40 mouse cellular contexts compared by ENCODE assay signal in genomic region chr2:87520651-87521050, GRCm38 (mm10). TPM values are rescaled to one million over a fixed set of nuclear protein-coding genes. Genes with fewer than 3 reads are reported as not detected.
DNase-seq lines count a peak whose midpoint lies in the region; ATAC-seq lines count a peak whose summit lies in the region.
"Had no signal": no experiment of that assay in that cellular context is flagged by ENCODE, and none has a peak within 500 bp of the region (broad histone marks: within the 10 kb centered on the region; RNA-seq: fewer than 3 reads in every experiment).

No protein-coding gene starts in this region.

- H3K4me3 ChIP-seq in heart, embryonic 12.5 days: no peak overlapping the region
- H3K4me3 ChIP-seq: embryonic facial prominence, embryonic 13.5 days; forebrain, embryonic 10.5 days; forebrain, embryonic 15.5 days; hindbrain, embryonic 10.5 days; hindbrain, embryonic 15.5 days; left cerebral cortex, adult 2 months; midbrain, embryonic 13.5 days had no signal

- peak; percentile 51 to 65 for DNase-seq in heart, adult 18-20 months
- DNase-seq in kidney, adult 9 months: peak; percentile 41
- DNase-seq in kidney, adult 18-20 months: no peak
- peak; percentile 44 to 58 for DNase-seq in heart, postnatal 14 days
- DNase-seq in yolk sac, embryonic 10.5 days (ENCODE audit: low spot score): no peak
- DNase-seq: B cell, adult 2 months; cerebellum, adult 9-10 months; gastrocnemius, postnatal 36 days; kidney, postnatal 14 days; lung, adult 2 months; lung, postnatal 10 days; thymus, postnatal 4 days had no signal

- no peaks in the 10 kb centered on the region; the same call in 1 of the 2 replicates for H3K9me3 ChIP-seq in heart, embryonic 12.5 days (replicated peaks)
- H3K9me3 ChIP-seq: embryonic facial prominence, embryonic 13.5 days; forebrain, embryonic 15.5 days; hindbrain, embryonic 10.5 days; hindbrain, embryonic 15.5 days; midbrain, embryonic 13.5 days had no signal

- intact Hi-C loops in heart, postnatal 14 days (cut with DNase I): no loop called here

- no peak overlapping the region for H3K4me2 ChIP-seq in heart, embryonic 12.5 days
- H3K4me2 ChIP-seq: embryonic facial prominence, embryonic 13.5 days; forebrain, embryonic 15.5 days; hindbrain, embryonic 15.5 days; midbrain, embryonic 13.5 days had no signal

- H3K4me1 ChIP-seq in heart, embryonic 12.5 days (replicated peaks): no peaks in the 10 kb centered on the region
- H3K4me1 ChIP-seq: embryonic facial prominence, embryonic 13.5 days; forebrain, embryonic 10.5 days; forebrain, embryonic 15.5 days; hindbrain, embryonic 10.5 days; hindbrain, embryonic 15.5 days; midbrain, embryonic 13.5 days had no signal

- no peaks in the 10 kb centered on the region for H3K36me3 ChIP-seq in heart, embryonic 12.5 days
- H3K36me3 ChIP-seq: embryonic facial prominence, embryonic 13.5 days; forebrain, embryonic 10.5 days; forebrain, embryonic 15.5 days; hindbrain, embryonic 10.5 days; hindbrain, embryonic 15.5 days; midbrain, embryonic 13.5 days had no signal

- no peak overlapping the region for H3K27ac ChIP-seq in heart, embryonic 12.5 days (ENCODE audit: poor library complexity, severe bottlenecking)
- H3K27ac ChIP-seq: embryonic facial prominence, embryonic 13.5 days; forebrain, embryonic 10.5 days; forebrain, embryonic 15.5 days; hindbrain, embryonic 10.5 days; hindbrain, embryonic 15.5 days; left cerebral cortex, adult 2 months; liver, embryonic 14.5 days; macrophage; midbrain, embryonic 13.5 days had no signal

- WGBS in heart, embryonic 12.5 days: 80% methylated on average over 4 of the region's 4 CpGs

- H3K9ac ChIP-seq in heart, embryonic 12.5 days: no peak overlapping the region
- H3K9ac ChIP-seq: embryonic facial prominence, embryonic 13.5 days; forebrain, embryonic 15.5 days; hindbrain, embryonic 15.5 days; liver, embryonic 14.5 days; midbrain, embryonic 13.5 days had no signal

- ATAC-seq in heart, embryonic 12.5 days (ENCODE audit: insufficient number of reproducible peaks, low FRiP score): no peak
- ATAC-seq: forebrain, embryonic 15.5 days; inflammation-experienced regulatory T-cells, adult 6 months; midbrain, embryonic 13.5 days had no signal

- no peaks in the 10 kb centered on the region for H3K27me3 ChIP-seq in heart, embryonic 12.5 days (replicated peaks)
- H3K27me3 ChIP-seq: embryonic facial prominence, embryonic 13.5 days; forebrain, embryonic 15.5 days; hindbrain, embryonic 15.5 days; midbrain, embryonic 13.5 days had no signal

RNA-seq across cellular contexts. Expression of gene Olfr153, which starts 10.9 kb away (rescaled TPM):
- total RNA-seq in heart, adult 18-20 months (2021): not detected
- not detected in 2 replicates for polyA plus RNA-seq in heart, embryonic 12.5 days (2016; fragmentation: Nextera tagmentation; extraction: Ambion mirVana)
- total RNA-seq in heart, postnatal 14 days (2021): not detected
- total RNA-seq: adrenal gland, adult 18-20 months; adrenal gland, postnatal 4 days; common myeloid progenitor, adult 5-6 weeks; gastrocnemius, adult 18-20 months; gastrocnemius, postnatal 36 days; layer of hippocampus, adult 18-20 months; layer of hippocampus, postnatal 10 days; left cerebral cortex, postnatal 36 days; megakaryocyte-erythroid progenitor cell, adult 5-6 weeks; monocyte, adult 5-6 weeks had no signal
- polyA plus RNA-seq: embryonic facial prominence, embryonic 13.5 days; forebrain, embryonic 10.5 days; forebrain, embryonic 15.5 days; frontal cortex, adult 2 months; heart, embryonic 14.5 days; hindbrain, embryonic 10.5 days; hindbrain, embryonic 15.5 days; inflammation-experienced regulatory T-cells, adult 6 months; kidney, embryonic 14.5 days; limb, embryonic 14.5 days; liver, embryonic 14.5 days; lung, adult 2 months; macrophage; midbrain, embryonic 13.5 days; neural tube, embryonic 14.5 days; stomach, embryonic 14.5 days; thymus, postnatal 0 days had no signal

RNA-seq across cellular contexts. Expression of gene Pramel6, which starts 14.3 kb away (rescaled TPM):
- not detected for total RNA-seq in heart, adult 18-20 months (2021)
- not detected in 2 replicates for polyA plus RNA-seq in heart, embryonic 12.5 days (2016; fragmentation: Nextera tagmentation; extraction: Ambion mirVana)
- not detected for total RNA-seq in heart, postnatal 14 days (2021)
- total RNA-seq: adrenal gland, adult 18-20 months; adrenal gland, postnatal 4 days; common myeloid progenitor, adult 5-6 weeks; gastrocnemius, adult 18-20 months; gastrocnemius, postnatal 36 days; layer of hippocampus, adult 18-20 months; layer of hippocampus, postnatal 10 days; left cerebral cortex, adult 2 months; left cerebral cortex, postnatal 36 days; megakaryocyte-erythroid progenitor cell, adult 5-6 weeks; monocyte, adult 5-6 weeks had no signal
- polyA plus RNA-seq: embryonic facial prominence, embryonic 13.5 days; forebrain, embryonic 10.5 days; forebrain, embryonic 15.5 days; frontal cortex, adult 2 months; heart, embryonic 14.5 days; hindbrain, embryonic 10.5 days; hindbrain, embryonic 15.5 days; inflammation-experienced regulatory T-cells, adult 6 months; kidney, embryonic 14.5 days; limb, embryonic 14.5 days; liver, embryonic 14.5 days; lung, adult 2 months; macrophage; midbrain, embryonic 13.5 days; neural tube, embryonic 14.5 days; stomach, embryonic 14.5 days; testis, adult 2 months; thymus, postnatal 0 days had no signal

RNA-seq across cellular contexts. Expression of gene Pramel7, which starts 23.8 kb away (rescaled TPM):
- total RNA-seq in heart, adult 18-20 months (2021): not detected
- not detected in 2 replicates for polyA plus RNA-seq in heart, embryonic 12.5 days (2016; fragmentation: Nextera tagmentation; extraction: Ambion mirVana)
- not detected for total RNA-seq in heart, postnatal 14 days (2021)
- total RNA-seq: adrenal gland, adult 18-20 months; adrenal gland, postnatal 4 days; common myeloid progenitor, adult 5-6 weeks; gastrocnemius, adult 18-20 months; gastrocnemius, postnatal 36 days; layer of hippocampus, adult 18-20 months; layer of hippocampus, postnatal 10 days; left cerebral cortex, adult 2 months; left cerebral cortex, postnatal 36 days; megakaryocyte-erythroid progenitor cell, adult 5-6 weeks; monocyte, adult 5-6 weeks had no signal
- polyA plus RNA-seq: embryonic facial prominence, embryonic 13.5 days; forebrain, embryonic 10.5 days; forebrain, embryonic 15.5 days; frontal cortex, adult 2 months; heart, embryonic 14.5 days; hindbrain, embryonic 10.5 days; hindbrain, embryonic 15.5 days; inflammation-experienced regulatory T-cells, adult 6 months; kidney, embryonic 14.5 days; limb, embryonic 14.5 days; liver, embryonic 14.5 days; lung, adult 2 months; macrophage; midbrain, embryonic 13.5 days; neural tube, embryonic 14.5 days; stomach, embryonic 14.5 days; thymus, postnatal 0 days had no signal

RNA-seq across cellular contexts. Expression of gene Olfr1128, which starts 24.7 kb away (rescaled TPM):
- total RNA-seq in heart, adult 18-20 months (2021): not detected
- not detected in 2 replicates for polyA plus RNA-seq in heart, embryonic 12.5 days (2016; fragmentation: Nextera tagmentation; extraction: Ambion mirVana)
- total RNA-seq in heart, postnatal 14 days (2021): not detected
- total RNA-seq: adrenal gland, adult 18-20 months; adrenal gland, postnatal 4 days; common myeloid progenitor, adult 5-6 weeks; gastrocnemius, adult 18-20 months; gastrocnemius, postnatal 36 days; layer of hippocampus, adult 18-20 months; layer of hippocampus, postnatal 10 days; left cerebral cortex, adult 2 months; left cerebral cortex, postnatal 36 days; megakaryocyte-erythroid progenitor cell, adult 5-6 weeks; monocyte, adult 5-6 weeks had no signal
- polyA plus RNA-seq: embryonic facial prominence, embryonic 13.5 days; forebrain, embryonic 10.5 days; forebrain, embryonic 15.5 days; frontal cortex, adult 2 months; heart, embryonic 14.5 days; hindbrain, embryonic 10.5 days; hindbrain, embryonic 15.5 days; inflammation-experienced regulatory T-cells, adult 6 months; kidney, embryonic 14.5 days; limb, embryonic 14.5 days; liver, embryonic 14.5 days; lung, adult 2 months; macrophage; midbrain, embryonic 13.5 days; neural tube, embryonic 14.5 days; stomach, embryonic 14.5 days; testis, adult 2 months; thymus, postnatal 0 days had no signal

RNA-seq across cellular contexts. Expression of gene Olfr1129, which starts 53.1 kb away (rescaled TPM):
- total RNA-seq in heart, adult 18-20 months (2021): not detected
- not detected in 2 replicates for polyA plus RNA-seq in heart, embryonic 12.5 days (2016; fragmentation: Nextera tagmentation; extraction: Ambion mirVana)
- total RNA-seq in heart, postnatal 14 days (2021): not detected
- total RNA-seq: adrenal gland, adult 18-20 months; adrenal gland, postnatal 4 days; common myeloid progenitor, adult 5-6 weeks; gastrocnemius, adult 18-20 months; gastrocnemius, postnatal 36 days; layer of hippocampus, adult 18-20 months; layer of hippocampus, postnatal 10 days; left cerebral cortex, adult 2 months; left cerebral cortex, postnatal 36 days; megakaryocyte-erythroid progenitor cell, adult 5-6 weeks; monocyte, adult 5-6 weeks had no signal
- polyA plus RNA-seq: embryonic facial prominence, embryonic 13.5 days; forebrain, embryonic 10.5 days; forebrain, embryonic 15.5 days; frontal cortex, adult 2 months; heart, embryonic 14.5 days; hindbrain, embryonic 10.5 days; hindbrain, embryonic 15.5 days; inflammation-experienced regulatory T-cells, adult 6 months; kidney, embryonic 14.5 days; limb, embryonic 14.5 days; liver, embryonic 14.5 days; lung, adult 2 months; macrophage; midbrain, embryonic 13.5 days; neural tube, embryonic 14.5 days; stomach, embryonic 14.5 days; testis, adult 2 months; thymus, postnatal 0 days had no signal

Comparison
In these comparisons a context has a peak if more than half of its experiments do, and no peak if none do; other contexts are left out.
1. DNase-seq: peak in heart, adult 18-20 months (2 of 2), kidney, adult 9 months (single experiment) and heart, postnatal 14 days (2 of 2); none in kidney, adult 18-20 months (single experiment) and yolk sac, embryonic 10.5 days (single experiment).